Mouse (Mus musculus): Measurements from ENCODE around the gene Mrc1.

DNA sequence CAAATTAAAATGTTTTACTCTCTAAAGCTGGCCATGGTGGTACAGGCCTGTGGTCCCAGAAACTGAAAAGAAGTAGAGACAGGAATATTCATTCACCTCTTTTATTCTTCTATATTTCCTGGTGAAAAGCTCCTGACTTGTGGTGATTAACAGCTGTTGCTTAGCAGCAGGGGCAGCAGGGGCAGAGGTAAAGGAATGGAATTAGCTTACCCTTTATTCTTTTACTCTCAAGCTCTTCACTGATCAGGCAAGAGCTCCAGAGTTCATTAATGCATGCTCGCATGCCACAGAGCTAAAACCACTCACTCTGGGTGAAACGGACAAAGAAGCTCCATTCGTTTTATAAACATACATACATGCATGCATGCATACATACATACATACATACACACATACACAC, 14.4 kb upstream of the Mrc1 start:
- no peak for TF ChIP-seq CTCF (IDR thresholded peaks at IDR 0.05; ENCODE audit: control insufficient read depth, insufficient read depth, insufficient read length)
- TF ChIP-seq MYOG (IDR thresholded peaks at IDR 0.05; ENCODE audit: control insufficient read depth, extremely low read depth, insufficient read length), result no peak
